Mouse (Mus musculus) heart, embryonic 14.5 days (tissue): Measurements from ENCODE around the gene Spdye4c. TPM values are rescaled to one million over a fixed set of nuclear protein-coding genes. Genes with fewer than 3 reads are reported as not detected.
A peak's percentile ranks its signal among the peaks of the same experiment; 100 is the strongest.

Source experiments
- ATAC-seq: fragments of 200-750 bp; cut with Nextera tagmentation; 2 replicates; pipeline ENCODE4 v1.8.0; 2017; ENCODE audit warnings: low read depth, moderate TSS enrichment; ENCODE audit not compliant: insufficient number of reproducible peaks, insufficient read depth, low FRiP score
- H3K27ac ChIP-seq, 2 experiments: fragments of 200-500 bp in 1 of 2; fragments of 300-500 bp in 1 of 2; sonication (generic) in 1 of 2; replicated peaks in 1 of 2; 2 replicates each; pipeline ENCODE4 v1.5.1; 2012 to 2014; ENCODE audit warnings: low read depth in 2 of 2, low read length in 2 of 2, control low read depth in 1 of 2, mild to moderate bottlenecking in 1 of 2, mixed read lengths in 1 of 2; ENCODE audit not compliant: control insufficient read depth in 1 of 2, insufficient read depth in 1 of 2
- H3K27me3 ChIP-seq: fragments of 300-500 bp; sonication (generic); 2 replicates; pipeline ENCODE4 v1.6.1; 2014; ENCODE audit warnings: mild to moderate bottlenecking, low read length, control low read depth; ENCODE audit not compliant: control insufficient read depth, insufficient read depth
- H3K36me3 ChIP-seq: fragments of 300-500 bp; sonication (generic); 2 replicates; pipeline ENCODE4 v1.6.1; 2014; ENCODE audit warnings: mild to moderate bottlenecking, control low read depth, low read length, mixed read lengths; ENCODE audit not compliant: control insufficient read depth, insufficient read depth
- H3K4me1 ChIP-seq, 2 experiments: fragments of 200-500 bp in 1 of 2; fragments of 300-500 bp in 1 of 2; sonication (generic) in 1 of 2; 2 replicates each; pipeline ENCODE4 v1.6.1; 2012 to 2014; ENCODE audit warnings: low read length in 2 of 2, control low read depth in 1 of 2, mixed read lengths in 1 of 2; ENCODE audit not compliant: control insufficient read depth in 2 of 2, insufficient read depth in 2 of 2
- H3K4me2 ChIP-seq: fragments of 300-500 bp; sonication (generic); 2 replicates; pipeline ENCODE4 v1.6.1; 2014; ENCODE audit warnings: mild to moderate bottlenecking, low read length
- H3K4me3 ChIP-seq, 2 experiments: fragments of 200-500 bp in 1 of 2; fragments of 300-500 bp in 1 of 2; sonication (generic) in 1 of 2; 2 replicates each; pipeline ENCODE4 v1.5.1; 2012 to 2014; ENCODE audit warnings: low read length in 2 of 2, mild to moderate bottlenecking in 2 of 2, control low read depth in 1 of 2, low read depth in 1 of 2, moderate library complexity in 1 of 2; ENCODE audit not compliant: control insufficient read depth in 1 of 2, insufficient read depth in 1 of 2
- H3K9ac ChIP-seq: fragments of 300-500 bp; sonication (generic); 2 replicates; pipeline ENCODE4 v1.6.1; 2014; ENCODE audit warnings: mild to moderate bottlenecking, low read length
- H3K9me3 ChIP-seq: fragments of 300-500 bp; sonication (generic); 2 replicates; pipeline ENCODE4 v1.6.1; 2016; ENCODE audit warnings: low read length, control low read depth; ENCODE audit not compliant: control insufficient read depth
- WGBS: fragments of 180-500 bp; shearing (Covaris S2); extraction: QIAGEN DNeasy Blood & Tissue Kit; methylation state at CpG from one replicate; pipeline ENCODE4 v1.1.7; 2014; 5-methylcytosine and 5-hydroxymethylcytosine counted together
- polyA plus RNA-seq: library from polyadenylated mRNA; unstranded; fragments of >200 nt; fragmentation: Nextera tagmentation; extraction: Ambion mirVana; gene quantifications from 2 replicates; pipeline ENCODE4 v1.2.1, GENCODE M21; 2014

Spdye4c gene
- polyA plus RNA-seq, 1 experiment from 2014 or later: not detected

GRCm38 (mm10) chr2:128549963-128550362, 41.0 kb upstream of the Spdye4c start:
- Histone ChIP-seq H3K4me3 (no peak overlapping the region), H3K36me3 (no peaks in the 10 kb centered on the region), H3K27ac (no peak overlapping the region), H3K9me3 (no peaks in the 10 kb centered on the region), H3K27me3 (no peaks in the 10 kb centered on the region), H3K9ac (no peak overlapping the region), H3K4me2 (no peak overlapping the region), H3K4me1 (peaks cover 2 to 8% of the 10 kb centered on the region in 2 experiments; a peak in 2 of 4 replicates)
- 25% methylated on average over 6 of the region's 6 CpGs for WGBS
- peak; percentile 45 for ATAC-seq

DNA sequence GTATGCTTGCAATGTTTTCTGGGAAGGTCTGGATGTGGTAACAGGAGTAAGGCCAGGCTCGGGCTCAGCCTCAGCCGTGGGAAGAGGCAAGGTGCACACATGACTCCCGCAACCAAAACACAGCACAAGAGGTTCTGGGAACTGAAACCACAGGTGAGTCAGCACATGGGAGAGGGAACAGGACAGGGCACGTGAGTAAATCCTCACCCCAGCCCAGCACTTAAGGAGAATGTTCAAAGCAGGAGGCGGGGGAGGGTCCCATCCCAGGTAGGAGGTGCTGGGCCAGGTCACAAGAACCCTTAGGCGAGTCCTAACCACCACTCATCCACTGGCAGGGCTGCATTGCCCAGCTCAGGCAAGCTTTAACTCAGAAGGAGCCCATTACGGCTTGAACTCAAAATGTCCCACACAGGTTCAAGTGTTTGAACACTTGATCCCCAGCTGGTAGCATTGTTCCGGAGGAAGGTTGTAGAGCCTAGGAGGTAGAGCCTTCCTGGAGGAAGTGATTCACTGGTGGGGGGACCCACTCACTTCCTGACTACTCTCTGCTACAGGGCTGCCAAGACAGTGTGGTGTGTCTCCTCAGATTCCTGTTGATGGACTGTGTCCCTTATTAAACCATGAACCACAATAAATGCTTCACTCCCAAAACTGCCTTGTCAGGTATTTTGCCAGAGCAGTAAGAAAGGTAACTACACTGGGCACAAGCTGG, 38.8 kb upstream of the Spdye4c start:
- Histone ChIP-seq H3K27me3 (no peaks in the 10 kb centered on the region), H3K9me3 (no peaks in the 10 kb centered on the region), H3K4me3 (no peak overlapping the region), H3K9ac (no peak overlapping the region), H3K4me1 (peaks cover 2 to 8% of the 10 kb centered on the region in 2 experiments; a peak in 2 of 4 replicates), H3K4me2 (no peak overlapping the region), H3K36me3 (no peaks in the 10 kb centered on the region), H3K27ac (no peak overlapping the region)
- WGBS: 74% methylated on average over 8 of the region's 8 CpGs
- ATAC-seq: no peak

DNA sequence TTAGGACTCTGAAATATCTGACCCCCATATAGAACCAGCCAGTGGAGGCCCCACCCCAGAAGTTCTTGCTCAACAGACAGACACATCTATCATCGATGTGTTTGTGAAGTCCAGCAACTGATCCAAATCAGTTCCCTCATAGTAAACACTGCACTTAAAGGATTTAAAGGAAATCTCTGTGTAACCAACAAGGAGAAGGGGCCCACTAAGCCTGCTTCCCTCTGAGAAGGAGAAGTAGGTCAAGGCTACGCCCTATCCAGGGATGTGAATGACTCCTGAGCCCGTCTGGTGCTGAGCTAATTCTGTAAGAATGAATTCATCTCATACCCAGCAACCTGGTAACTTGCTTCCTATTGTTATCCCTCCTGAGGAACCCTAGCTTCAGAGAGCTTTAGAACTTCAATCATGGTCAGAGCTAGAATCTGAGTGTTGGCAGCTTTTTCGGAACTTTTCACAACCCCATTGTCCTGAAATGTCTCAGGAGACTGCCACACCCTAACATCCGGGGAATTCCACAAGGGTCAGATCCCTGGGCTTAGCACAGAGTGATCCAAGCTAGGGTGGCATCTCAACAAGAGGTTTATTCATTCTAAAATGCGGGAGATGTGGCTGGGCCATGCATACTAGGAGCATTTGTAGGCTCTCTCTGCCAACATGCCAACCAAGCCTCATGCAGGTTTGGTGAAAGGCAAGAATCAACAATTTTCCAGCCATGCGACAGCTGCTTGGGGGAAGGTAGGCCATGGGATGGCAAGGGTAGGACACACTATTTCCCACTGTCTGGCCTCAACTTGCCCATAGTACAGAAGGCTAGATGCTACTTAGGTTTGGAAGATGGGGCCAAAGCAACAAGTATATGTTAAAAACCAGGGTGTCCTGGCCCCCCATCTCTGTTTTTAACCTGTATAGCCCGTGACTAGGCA, 38.0 kb upstream of the Spdye4c start:
- Histone ChIP-seq H3K9ac (no peak overlapping the region), H3K9me3 (no peaks in the 10 kb centered on the region), H3K36me3 (no peaks in the 10 kb centered on the region), H3K27ac (no peak overlapping the region), H3K4me1 (peaks cover 2 to 8% of the 10 kb centered on the region in 2 experiments; a peak in 2 of 4 replicates), H3K27me3 (no peaks in the 10 kb centered on the region), H3K4me3 (no peak overlapping the region), H3K4me2 (no peak overlapping the region)
- ATAC-seq: no peak
- WGBS: 80% methylated on average over 8 of the region's 8 CpGs

- Histone ChIP-seq H3K36me3 (no peaks in the 10 kb centered on the region), H3K4me1 (peaks cover 0 to 3% of the 10 kb centered on the region in 2 experiments; a peak in 1 of 4 replicates), H3K9me3 (no peaks in the 10 kb centered on the region), H3K27me3 (no peaks in the 10 kb centered on the region), H3K4me2 (no peak overlapping the region), H3K9ac (no peak overlapping the region), H3K27ac (no peak overlapping the region), H3K4me3 (no peak overlapping the region)
- WGBS: 83% methylated on average over 9 of the region's 9 CpGs
- ATAC-seq: no peak
Measured at GRCm38 (mm10) chr2:128555082-128555481, 35.9 kb upstream of the Spdye4c start.

- ATAC-seq: no peak
- H3K4me1 ChIP-seq: peaks cover 5% of the 10 kb centered on the region in 2 experiments; a peak in 3 of 4 replicates
- H3K4me2 ChIP-seq: no peak overlapping the region
- no peaks in the 10 kb centered on the region for H3K9me3 ChIP-seq
- no peaks in the 10 kb centered on the region for H3K27me3 ChIP-seq
- no peak overlapping the region for H3K27ac ChIP-seq
- no peak overlapping the region for H3K9ac ChIP-seq
- 85% methylated on average over 3 of the region's 3 CpGs for WGBS
- no peaks in the 10 kb centered on the region for H3K36me3 ChIP-seq
- H3K4me3 ChIP-seq: no peak overlapping the region
Measured at GRCm38 (mm10) chr2:128564195-128564594, 26.8 kb upstream of the Spdye4c start.

DNA sequence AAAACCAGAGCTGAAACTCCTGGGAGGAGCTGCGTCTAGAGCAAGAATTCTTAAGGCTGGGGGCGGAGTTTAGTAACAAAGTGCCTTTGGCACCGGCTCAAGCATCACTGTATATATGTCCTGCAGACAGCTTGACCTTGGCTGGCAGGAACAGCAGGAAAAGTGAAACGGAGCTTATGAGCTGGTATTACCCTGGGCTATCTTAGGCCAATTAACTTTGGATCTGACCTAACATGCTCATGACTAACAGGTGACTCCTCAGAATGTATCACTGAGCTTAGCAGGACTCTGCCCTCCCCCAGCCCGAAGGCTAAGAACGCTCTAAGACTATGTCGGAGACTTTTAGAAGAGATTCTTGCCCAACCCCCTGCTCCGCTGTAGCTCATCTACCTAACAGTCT, 25.1 kb upstream of the Spdye4c start:
- H3K27ac ChIP-seq: no peak overlapping the region
- H3K36me3 ChIP-seq: no peaks in the 10 kb centered on the region
- H3K9me3 ChIP-seq: 0 out of 2 replicates have a peak, but pooled peaks cover 3% of the 10 kb centered on the region
- H3K4me1 ChIP-seq: peaks cover 5% of the 10 kb centered on the region in 2 experiments; a peak in 3 of 4 replicates
- H3K4me2 ChIP-seq: no peak overlapping the region
- H3K27me3 ChIP-seq: no peaks in the 10 kb centered on the region
- no peak overlapping the region for H3K4me3 ChIP-seq
- H3K9ac ChIP-seq: no peak overlapping the region
- ATAC-seq: no peak
- 58% methylated on average over 8 of the region's 8 CpGs for WGBS

DNA sequence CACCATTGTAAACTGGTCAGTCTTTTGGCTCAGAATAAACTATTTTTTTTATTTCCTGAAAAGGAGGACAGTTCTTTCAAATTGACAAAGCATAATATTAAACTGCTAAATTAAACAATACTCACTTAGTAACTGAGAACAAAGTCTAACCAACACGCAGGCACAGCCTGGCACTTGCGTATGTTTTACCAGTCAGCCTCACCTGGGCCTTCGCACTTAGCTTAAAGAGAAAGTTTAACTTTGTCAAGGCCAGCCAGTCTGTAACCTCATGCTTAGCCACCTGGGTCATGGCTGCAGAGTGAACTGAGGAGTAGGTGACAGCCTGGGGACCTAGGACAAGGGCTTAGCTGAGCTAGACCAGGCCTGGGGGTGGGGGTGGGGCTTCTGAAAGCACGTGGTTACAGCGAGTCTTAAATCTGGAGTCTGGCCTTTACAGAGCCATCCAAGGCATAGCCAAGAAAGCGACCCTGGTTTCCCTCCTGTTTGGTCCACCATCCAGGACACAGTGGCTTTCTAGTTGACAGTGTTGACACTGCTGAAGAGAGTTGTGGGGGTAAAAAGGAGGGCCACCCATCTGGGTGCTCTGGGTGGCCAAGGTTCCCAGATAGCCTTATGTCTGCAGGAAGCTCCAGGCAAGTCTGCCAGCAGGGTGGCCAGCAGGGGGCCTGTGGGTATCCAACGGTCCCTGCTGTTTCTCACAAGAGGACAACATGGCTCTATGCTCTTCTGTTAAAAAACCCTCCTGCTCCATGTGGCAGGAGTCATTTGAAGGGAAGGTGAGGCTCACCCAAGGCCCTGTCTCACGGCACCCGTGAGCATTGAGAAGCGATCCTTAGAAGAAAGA, 24.5 kb upstream of the Spdye4c start:
- 63% methylated on average over 10 of the region's 10 CpGs for WGBS
- 0 out of 2 replicates have a peak, but pooled peaks cover 3% of the 10 kb centered on the region for H3K9me3 ChIP-seq
- no peak overlapping the region for H3K4me3 ChIP-seq
- no peaks in the 10 kb centered on the region for H3K27me3 ChIP-seq
- H3K4me2 ChIP-seq: no peak overlapping the region
- H3K36me3 ChIP-seq: no peaks in the 10 kb centered on the region
- no peak overlapping the region for H3K27ac ChIP-seq
- peaks cover 5% of the 10 kb centered on the region in 2 experiments; a peak in 3 of 4 replicates for H3K4me1 ChIP-seq
- ATAC-seq: no peak
- H3K9ac ChIP-seq: no peak overlapping the region
